Mouse (Mus musculus): ENCODE data around the gene Srp54a.
"Not testable (repeated sequence)": the region's sequence is repeated elsewhere in the genome, so short reads cannot be mapped to it uniquely, and the experiment has no call there.

The Srp54a gene

GRCm38 (mm10) chr12:55079726-55080600 is at the start of gene Srp54a, which contains the start of gene 2700097O09Rik:
TSS of gene Srp54a (plus strand) at chr12:55080262.
TSS of gene 2700097O09Rik (minus strand) at chr12:55080110.
- peak; percentile 97 for DNase-seq (ENCODE audit: low read depth)

GRCm38 (mm10) chr12:55041011-55041410 is 39.1 kb upstream of the Srp54a start:
- no peak for DNase-seq (ENCODE audit: low read depth)

DNA sequence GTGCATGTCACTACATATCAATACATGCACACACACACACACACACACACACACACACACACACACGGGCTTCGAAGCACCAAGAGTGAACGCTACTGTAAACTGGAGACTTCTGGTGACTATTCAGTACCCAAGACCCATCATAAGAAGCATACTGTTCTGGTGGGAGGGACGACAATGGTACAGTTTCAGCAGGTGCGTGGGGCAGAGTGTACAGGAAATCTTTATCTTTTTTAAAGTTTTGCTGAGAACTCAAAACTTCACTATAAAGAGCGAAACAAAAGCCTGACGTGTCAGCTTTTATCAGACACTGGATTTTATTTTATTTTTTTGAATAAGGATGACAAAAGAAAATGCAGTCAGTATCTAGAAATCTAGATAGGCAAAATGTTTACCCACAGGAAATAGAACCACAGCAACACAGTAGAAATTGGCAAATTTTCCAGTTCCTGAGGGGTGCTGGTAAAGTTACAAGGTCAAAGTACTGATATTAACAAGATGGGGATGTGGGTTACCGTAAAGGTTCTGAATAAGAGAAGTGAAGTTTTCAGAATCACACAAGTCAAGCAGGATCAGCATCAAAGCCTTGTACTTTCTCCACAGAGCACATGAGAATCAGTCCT is 30.2 kb upstream of the Srp54a start:
- DNase-seq (ENCODE audit: low read depth): peak; percentile 37

DNA sequence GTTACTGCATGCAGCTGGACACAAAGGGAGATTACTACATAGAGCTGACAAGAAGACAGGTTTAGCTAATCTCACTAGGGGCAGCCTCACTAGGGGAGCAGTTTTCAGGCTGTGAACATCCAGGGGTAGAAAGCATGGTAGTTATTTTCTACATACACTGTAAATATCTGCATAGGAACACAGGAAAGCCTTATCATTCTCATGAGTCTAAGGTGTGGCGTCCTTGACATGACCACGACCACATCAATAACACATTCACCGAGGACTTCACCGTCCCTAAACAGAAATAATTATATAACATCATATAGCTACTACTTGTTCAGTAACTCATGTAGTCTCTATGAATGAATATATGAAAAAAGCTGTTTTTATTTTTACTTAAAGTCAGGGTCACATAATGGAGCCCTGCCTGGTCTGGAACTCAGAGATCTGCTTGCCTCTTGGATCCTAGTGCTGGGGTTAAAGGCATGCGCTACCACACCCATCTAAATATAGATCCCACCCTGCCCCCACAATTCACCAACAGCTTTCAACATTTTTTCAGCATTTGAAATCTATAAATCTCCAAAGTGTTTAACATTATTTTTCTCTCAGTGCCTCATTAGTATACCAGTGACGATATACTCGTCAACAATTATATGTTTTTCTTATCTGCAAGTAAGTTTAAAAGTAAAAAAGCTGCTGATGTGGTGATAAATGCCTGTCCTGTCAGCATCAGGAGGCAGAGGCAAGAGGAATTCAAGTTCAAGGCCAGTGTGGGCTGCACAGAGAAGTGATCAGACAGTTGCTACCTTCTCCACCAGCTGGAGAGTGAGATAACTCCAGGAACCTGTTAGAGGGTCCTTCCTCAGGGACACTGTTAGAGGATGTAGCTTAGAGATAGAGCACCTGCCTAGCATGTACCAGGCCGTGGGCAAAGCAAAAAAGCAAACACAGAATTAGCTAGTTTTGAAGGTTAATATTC is 28.6 kb upstream of the Srp54a start:
- no peak for DNase-seq (ENCODE audit: low read depth)

GRCm38 (mm10) chr12:55053267-55053666 is 26.8 kb upstream of the Srp54a start:
- DNase-seq (ENCODE audit: low read depth): no peak

DNA sequence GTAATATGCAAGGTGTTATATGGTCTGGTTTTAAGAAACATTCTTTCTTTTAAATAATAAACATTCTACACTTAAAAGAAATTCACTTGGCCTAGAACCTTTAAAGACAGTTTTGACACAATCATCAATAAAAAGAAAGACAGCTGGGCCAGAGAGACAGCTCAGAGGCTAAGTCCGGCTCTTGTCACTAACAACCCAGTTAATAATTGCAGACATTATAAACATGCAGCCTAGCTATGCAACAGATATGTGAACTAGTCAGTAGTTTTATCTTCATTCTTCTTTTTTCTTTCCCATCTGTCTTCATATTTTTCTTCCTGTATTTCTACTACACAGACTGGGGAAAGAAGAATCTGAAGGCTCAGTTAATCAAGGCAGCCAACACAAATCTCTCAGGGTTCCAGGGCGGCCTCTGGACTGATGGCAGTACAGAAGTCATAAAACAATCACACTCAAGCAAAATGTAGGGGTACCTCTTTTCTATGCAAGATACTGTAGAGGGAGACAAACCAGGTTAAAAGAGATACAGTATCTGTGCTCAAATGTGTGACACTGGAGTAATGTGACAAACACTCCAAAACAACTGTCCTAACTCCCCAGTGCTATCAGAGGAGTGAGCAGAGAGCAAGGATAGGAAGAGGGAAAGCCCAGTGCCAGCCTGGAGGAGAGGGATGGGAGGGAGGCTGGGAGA is 25.4 kb upstream of the Srp54a start:
- DNase-seq (ENCODE audit: low read depth): no peak

DNA sequence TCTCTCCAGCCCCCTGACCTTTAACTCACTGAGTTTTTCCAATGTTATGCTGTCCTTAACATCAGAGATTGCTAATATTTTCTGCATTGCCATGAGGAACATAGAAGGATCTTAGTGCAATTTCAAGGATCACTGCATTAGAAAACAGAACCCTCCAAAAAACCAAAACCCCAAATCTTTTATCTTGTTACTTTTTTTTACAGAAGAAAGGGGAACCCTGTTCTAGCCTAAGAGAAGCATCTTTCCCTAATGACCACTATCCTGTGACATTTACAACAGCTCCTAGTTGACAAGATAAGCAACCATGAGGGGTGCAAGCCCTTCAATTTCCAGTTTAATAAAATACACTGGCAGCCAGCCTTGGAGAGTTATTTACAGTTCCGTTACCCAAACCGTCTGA is 23.4 kb upstream of the Srp54a start:
- DNase-seq (ENCODE audit: low read depth): no peak

GRCm38 (mm10) chr12:55058865-55059615 is 21.0 kb upstream of the Srp54a start:
- no peak for DNase-seq (ENCODE audit: low read depth)

DNA sequence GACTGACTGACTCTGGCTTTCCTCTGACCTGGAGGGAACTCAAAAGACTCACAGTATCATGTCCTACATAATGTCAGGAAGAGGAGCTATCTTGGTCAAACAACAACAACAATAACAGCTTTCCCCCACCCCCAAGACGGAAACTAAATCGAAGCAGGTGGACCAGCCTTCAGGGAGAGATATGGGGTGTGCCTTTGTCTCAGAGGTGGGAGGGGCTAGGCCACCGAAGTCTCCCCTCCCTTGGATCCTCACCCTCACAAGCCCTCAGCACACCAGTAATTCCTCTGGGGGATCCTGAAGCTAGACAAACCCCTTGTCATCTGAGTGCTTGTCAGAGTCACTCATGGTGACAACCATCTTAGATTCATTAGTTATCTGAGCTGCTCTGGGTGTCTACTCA is 20.2 kb upstream of the Srp54a start:
- DNase-seq (ENCODE audit: low read depth): no peak

DNA sequence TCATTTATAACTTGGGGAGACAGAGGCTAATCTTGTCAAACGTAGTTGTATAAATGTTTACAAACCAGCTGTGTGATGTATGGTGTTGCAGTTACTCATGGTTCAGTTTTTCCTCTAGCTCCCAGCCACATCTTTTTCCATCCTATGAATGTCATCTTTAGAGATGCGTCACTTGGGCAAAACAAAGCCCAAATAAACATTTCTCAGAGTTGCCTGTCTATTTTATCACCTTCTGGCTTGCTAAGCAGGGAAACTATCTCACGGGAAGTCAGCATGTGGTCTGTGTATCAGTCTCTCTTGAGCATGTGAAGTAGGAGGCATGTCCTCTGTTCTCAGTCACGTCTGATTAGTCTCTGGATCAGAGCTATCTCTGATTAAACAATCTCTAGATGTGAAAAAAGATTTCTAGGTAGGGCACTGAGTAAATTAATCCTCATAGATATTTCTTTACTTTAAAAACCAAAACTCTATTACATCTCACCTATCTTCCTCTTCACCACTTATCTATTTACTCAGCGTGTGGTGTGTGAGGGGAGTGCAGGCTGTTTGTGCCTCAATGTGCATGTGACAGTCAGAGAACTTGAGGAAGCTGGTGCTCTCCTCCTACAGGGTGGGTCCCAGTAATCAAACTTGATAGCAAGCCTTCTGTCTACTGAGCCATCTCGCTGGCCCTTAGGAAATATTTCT is 19.7 kb upstream of the Srp54a start:
- no peak for DNase-seq (ENCODE audit: low read depth)

- DNase-seq (ENCODE audit: low read depth): no peak
These were observed 19.1 kb upstream of the Srp54a start for GRCm38 (mm10) chr12:55061006-55061405.

DNA sequence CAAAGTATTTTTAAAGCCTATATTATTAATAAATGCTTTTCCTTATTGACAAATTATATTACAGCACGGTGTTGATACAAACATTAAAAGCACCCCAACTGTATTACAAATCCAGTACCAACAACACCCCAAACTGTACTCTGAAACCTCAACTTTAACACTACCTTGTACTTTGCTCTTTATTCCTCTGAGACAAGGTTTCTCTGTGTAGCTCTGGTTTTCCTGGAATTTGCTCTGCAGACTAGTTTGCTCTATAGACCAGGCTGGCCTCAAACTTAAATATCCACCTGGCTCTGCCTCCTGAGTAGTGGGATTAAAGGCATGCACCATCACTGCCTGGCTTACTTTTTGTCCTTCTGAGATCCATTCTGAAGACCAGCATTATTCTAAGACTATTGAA is 17.9 kb upstream of the Srp54a start:
- DNase-seq (ENCODE audit: low read depth): no peak

DNA sequence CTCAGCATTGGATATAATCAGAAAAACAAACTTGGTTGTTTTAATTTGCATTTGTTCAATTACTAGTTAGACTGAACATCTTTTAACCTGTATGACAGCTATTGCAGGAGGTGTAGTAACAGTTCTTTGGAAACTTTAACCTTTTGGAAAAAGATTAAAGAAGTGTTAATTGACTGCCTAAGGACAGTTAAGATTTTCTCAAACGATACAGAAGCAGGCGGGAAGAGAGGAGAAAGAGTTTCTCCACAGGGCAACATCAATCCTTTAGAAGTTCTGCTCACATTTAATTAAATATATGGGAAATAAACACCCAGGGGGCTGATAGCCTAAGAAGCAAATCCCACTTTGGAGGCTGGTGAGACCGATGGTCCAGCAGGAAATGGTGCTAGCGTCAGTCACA is 7.6 kb upstream of the Srp54a start:
- no peak for DNase-seq (ENCODE audit: low read depth)

GRCm38 (mm10) chr12:55073686-55074085 is 6.4 kb upstream of the Srp54a start:
- no peak for DNase-seq (ENCODE audit: low read depth)

DNA sequence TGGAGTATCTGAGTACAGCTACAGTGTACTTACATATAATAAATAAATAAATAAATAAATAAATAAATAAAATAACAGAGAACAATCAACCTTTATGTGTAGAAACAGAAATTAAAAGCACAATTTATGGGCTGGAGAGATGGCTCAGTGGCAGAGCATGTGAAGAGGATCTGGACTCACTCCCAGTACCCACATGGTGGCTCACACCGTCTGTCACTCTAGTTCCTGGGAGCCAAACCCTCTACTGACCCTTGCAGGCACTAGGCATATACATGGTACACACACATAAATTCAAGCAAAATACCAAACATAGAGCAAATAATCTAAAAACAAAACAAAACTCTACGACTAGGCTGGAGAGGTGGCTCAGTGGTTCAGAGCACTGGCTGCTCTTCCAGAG is 4.8 kb upstream of the Srp54a start:
- DNase-seq (ENCODE audit: low read depth): no peak

- DNase-seq (ENCODE audit: low read depth): peak; percentile 44
These were observed 1.4 kb upstream of the Srp54a start for GRCm38 (mm10) chr12:55078706-55079105.

- DNase-seq (ENCODE audit: low read depth): not testable (repeated sequence)
These were observed 510 bp downstream of the Srp54a start for GRCm38 (mm10) chr12:55080601-55080942.

DNA sequence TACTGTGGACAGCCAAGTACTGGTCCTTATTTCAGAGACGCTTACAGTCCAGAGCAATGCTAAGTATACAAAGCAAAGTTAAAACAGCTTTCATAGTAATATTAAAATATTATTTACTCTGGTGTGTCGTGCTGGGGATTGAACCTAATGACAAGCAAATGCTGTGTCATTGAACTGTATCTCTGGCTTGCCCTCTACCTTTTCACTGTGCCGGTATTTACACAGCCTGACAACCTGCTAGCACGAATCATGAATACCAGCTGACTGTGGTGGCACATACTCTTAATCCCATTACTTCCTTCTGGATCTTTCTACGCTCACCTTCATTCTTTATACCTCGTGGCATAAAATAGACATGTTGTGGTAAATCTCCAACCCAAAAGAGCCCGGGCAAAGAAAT is 12.1 kb downstream of the Srp54a start:
- not testable (repeated sequence) for DNase-seq (ENCODE audit: low read depth)

GRCm38 (mm10) chr12:55112616-55113015 is 32.6 kb downstream of the Srp54a start:
- DNase-seq (ENCODE audit: low read depth): not testable (repeated sequence)

- DNase-seq (ENCODE audit: low read depth): not testable (repeated sequence)
These were observed 44.2 kb downstream of the Srp54a start, which contains the start of gene Fam177a for GRCm38 (mm10) chr12:55124242-55124641. TSS of gene Fam177a (plus strand) at chr12:55124469.

All from naive thymus-derived CD4-positive, alpha-beta T cell, adult 2 months (primary cell).